Mouse (Mus musculus) monocyte, adult 2 months (primary cell): ENCODE results near the gene Hivep2.

Source experiments
- DNase-seq, 2 experiments: peaks; one replicate each; pipeline ENCODE4 v3.0.0; 2022; ENCODE audit warnings: low spot score in 2 of 2, low read depth in 1 of 2

Gene Hivep2

GRCm38 (mm10) chr10:13971268-13971667 lies 5.4 kb downstream of the Hivep2 start:
- DNase-seq, result no peak

- DNase-seq, result no peak
These were observed 7.8 kb downstream of the Hivep2 start for GRCm38 (mm10) chr10:13973563-13974179.

- DNase-seq, result no peak
These were observed 8.6 kb downstream of the Hivep2 start for GRCm38 (mm10) chr10:13974472-13974871.

GRCm38 (mm10) chr10:13975861-13976260 lies 10.0 kb downstream of the Hivep2 start:
- no peak for DNase-seq

- no peak for DNase-seq
These were observed 10.4 kb downstream of the Hivep2 start for GRCm38 (mm10) chr10:13976267-13976666.

- no peak for DNase-seq
These were observed 16.4 kb downstream of the Hivep2 start for GRCm38 (mm10) chr10:13982271-13982670.

GRCm38 (mm10) chr10:13982769-13983381 lies 17.0 kb downstream of the Hivep2 start:
- DNase-seq, result peak; percentile 77 to 91

- DNase-seq, result peak; percentile 33 to 71
These were observed 17.8 kb downstream of the Hivep2 start for GRCm38 (mm10) chr10:13983631-13984030.

- DNase-seq, result no peak
These were observed 18.4 kb downstream of the Hivep2 start for GRCm38 (mm10) chr10:13984233-13984632.

- no peak for DNase-seq
These were observed 20.7 kb downstream of the Hivep2 start for GRCm38 (mm10) chr10:13986539-13986938.

- no peak for DNase-seq
These were observed 21.5 kb downstream of the Hivep2 start for GRCm38 (mm10) chr10:13987336-13987735.

- peak; percentile 38 to 73 for DNase-seq
These were observed 22.4 kb downstream of the Hivep2 start for GRCm38 (mm10) chr10:13988280-13988679.

- DNase-seq, result no peak
These were observed 22.9 kb downstream of the Hivep2 start for GRCm38 (mm10) chr10:13988757-13989156.

- no peak for DNase-seq
These were observed 25.0 kb downstream of the Hivep2 start for GRCm38 (mm10) chr10:13990842-13991241.

- no peak for DNase-seq
These were observed 27.5 kb downstream of the Hivep2 start for GRCm38 (mm10) chr10:13993411-13993810.

- no peak for DNase-seq
These were observed 31.5 kb downstream of the Hivep2 start for GRCm38 (mm10) chr10:13997336-13997735.

GRCm38 (mm10) chr10:14004769-14005517 lies 39.1 kb downstream of the Hivep2 start:
- no peak for DNase-seq

- no peak for DNase-seq
These were observed 43.8 kb downstream of the Hivep2 start for GRCm38 (mm10) chr10:14009721-14010120.

GRCm38 (mm10) chr10:14016287-14016970 lies 50.6 kb downstream of the Hivep2 start:
- no peak for DNase-seq

GRCm38 (mm10) chr10:14017338-14017737 lies 51.5 kb downstream of the Hivep2 start:
- DNase-seq, result no peak

GRCm38 (mm10) chr10:14017822-14018364 lies 52.0 kb downstream of the Hivep2 start:
- no peak for DNase-seq
